Mouse (Mus musculus) liver, embryonic 16.5 days (tissue): Measurements from ENCODE around the gene Glg1. TPM values are rescaled to one million over a fixed set of nuclear protein-coding genes. Genes with fewer than 3 reads are reported as not detected.
"Not testable (repeated sequence)": the region's sequence is repeated elsewhere in the genome, so short reads cannot be mapped to it uniquely, and the experiment has no call there.

ENCODE experiments used
- ATAC-seq: fragments of 200-750 bp; cut with Nextera tagmentation; 2 replicates; pipeline ENCODE4 v1.8.0; 2017; ENCODE audit warnings: low read depth, mild to moderate bottlenecking, moderate number of reproducible peaks, moderate library complexity
- H3K27ac ChIP-seq: fragments of 300-500 bp; sonication (generic); 2 replicates; pipeline ENCODE4 v1.5.1; 2014; ENCODE audit warnings: mild to moderate bottlenecking, low read length
- H3K27me3 ChIP-seq: fragments of 300-500 bp; sonication (generic); 2 replicates; pipeline ENCODE4 v1.6.1; 2014; ENCODE audit warnings: low read depth, low read length, mixed read lengths; ENCODE audit not compliant: control insufficient read depth, insufficient read depth
- H3K36me3 ChIP-seq: fragments of 300-500 bp; sonication (generic); 2 replicates; pipeline ENCODE4 v1.6.1; 2014; ENCODE audit warnings: mild to moderate bottlenecking; ENCODE audit not compliant: control insufficient read depth, insufficient read depth
- H3K4me1 ChIP-seq: fragments of 300-500 bp; sonication (generic); 2 replicates; pipeline ENCODE4 v1.6.1; 2014; ENCODE audit warnings: low read depth, low read length, mixed read lengths; ENCODE audit not compliant: control insufficient read depth
- H3K4me2 ChIP-seq: fragments of 300-500 bp; sonication (generic); 2 replicates; pipeline ENCODE4 v1.6.1; 2014; ENCODE audit warnings: low read depth, low read length, mixed read lengths
- H3K4me3 ChIP-seq: fragments of 300-500 bp; sonication (generic); 2 replicates; pipeline ENCODE4 v1.5.1; 2014; ENCODE audit warnings: low read depth, mild to moderate bottlenecking, low read length
- H3K9ac ChIP-seq: fragments of 300-500 bp; sonication (generic); 2 replicates; pipeline ENCODE4 v1.6.1; 2014; ENCODE audit warnings: low read depth, low read length
- H3K9me3 ChIP-seq: fragments of 300-500 bp; sonication (generic); replicated peaks from 2 replicates; pipeline ENCODE4 v1.6.1; 2016; ENCODE audit warnings: low read length; ENCODE audit not compliant: control insufficient read depth
- WGBS: fragments of 180-500 bp; shearing (Covaris S2); extraction: QIAGEN DNeasy Blood & Tissue Kit; methylation state at CpG from one replicate; pipeline ENCODE4 v1.1.7; 2014; ENCODE audit not compliant: insufficient replicate concordance; 5-methylcytosine and 5-hydroxymethylcytosine counted together
- polyA plus RNA-seq: library from polyadenylated mRNA; unstranded; fragments of >200 nt; fragmentation: Nextera tagmentation; extraction: Ambion mirVana; gene quantifications from 2 replicates; pipeline ENCODE4 v1.2.1, GENCODE M21; 2015

The Glg1 gene
- polyA plus RNA-seq, 1 experiment from 2014 or later = 17.4 TPM

DNA sequence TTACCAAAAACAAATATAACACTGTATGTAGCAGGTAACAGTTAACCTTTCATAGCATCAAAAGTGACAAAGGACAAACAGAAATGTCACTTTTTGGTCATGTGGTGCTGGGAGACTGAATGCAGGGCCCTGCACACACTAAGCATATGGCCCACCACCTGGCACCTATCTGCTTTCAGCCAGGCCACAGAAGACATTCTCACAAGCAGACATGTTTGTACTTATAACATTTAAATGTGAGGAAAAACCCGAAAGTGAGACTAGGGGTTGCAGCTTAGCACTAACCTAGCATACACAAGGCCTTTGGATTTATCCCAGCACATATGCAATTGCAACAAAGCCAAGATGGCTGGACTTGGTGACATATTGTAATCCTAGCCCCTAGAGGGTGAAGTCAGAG is 39.0 kb upstream of the Glg1 start:
- WGBS = 65% methylated on average over 1 of the region's 1 CpGs
- no peaks in the 10 kb centered on the region for H3K9me3 ChIP-seq
- peak overlapping the region; percentile 36 for H3K9ac ChIP-seq
- H3K36me3 ChIP-seq = peaks cover 34% of the 10 kb centered on the region
- H3K4me1 ChIP-seq = peaks cover 9% of the 10 kb centered on the region
- no peaks in the 10 kb centered on the region for H3K27me3 ChIP-seq
- peak overlapping the region; percentile 64 for H3K4me2 ChIP-seq
- H3K4me3 ChIP-seq = peak overlapping the region; percentile 87
- no peak for ATAC-seq
- H3K27ac ChIP-seq = no peak overlapping the region

DNA sequence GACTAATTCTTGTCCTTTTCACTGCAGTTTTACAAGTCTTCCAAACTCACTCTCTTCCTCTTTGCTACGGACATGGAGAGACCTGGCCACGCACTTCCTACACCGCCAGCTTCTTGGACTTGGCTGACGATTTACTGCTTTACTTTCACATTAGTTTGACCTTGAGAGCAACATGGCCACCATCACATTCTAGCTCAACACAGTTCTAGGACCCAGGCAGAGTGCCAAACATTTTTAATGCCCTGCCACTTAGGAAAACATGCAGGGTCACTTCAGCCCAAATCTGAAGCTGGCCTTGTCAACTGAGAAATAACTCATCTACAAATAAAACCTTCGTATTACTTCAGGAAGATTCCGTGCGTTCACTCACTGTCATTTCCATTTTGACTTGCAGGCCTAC is 32.7 kb upstream of the Glg1 start:
- H3K27me3 ChIP-seq = no peaks in the 10 kb centered on the region
- WGBS = 82% methylated on average over 7 of the region's 7 CpGs
- H3K4me1 ChIP-seq = no peaks in the 10 kb centered on the region; the same call in 1 of the 2 replicates
- no peak overlapping the region for H3K4me3 ChIP-seq
- H3K27ac ChIP-seq = no peak overlapping the region
- peaks cover 84% of the 10 kb centered on the region for H3K36me3 ChIP-seq
- no peaks in the 10 kb centered on the region for H3K9me3 ChIP-seq
- H3K4me2 ChIP-seq = no peak overlapping the region
- no peak overlapping the region for H3K9ac ChIP-seq
- ATAC-seq = no peak

DNA sequence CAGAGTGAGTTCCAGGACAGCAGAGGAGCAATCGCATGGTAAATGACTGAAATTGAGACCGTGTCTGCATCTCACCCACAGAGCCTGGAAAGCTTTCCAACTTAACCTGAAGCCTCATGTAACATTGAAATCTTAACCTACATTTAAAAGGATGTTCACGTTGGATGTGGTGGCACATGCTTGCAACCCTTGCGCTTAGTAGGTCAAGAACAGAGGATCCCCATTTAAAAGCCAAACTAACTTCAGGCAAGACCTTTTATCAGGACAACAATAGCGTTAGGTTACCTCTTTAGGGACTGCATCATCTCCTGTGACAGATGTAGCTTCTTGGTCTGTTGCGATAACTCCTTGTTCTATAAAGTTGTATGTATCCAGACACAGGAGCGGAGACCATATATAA is 31.6 kb upstream of the Glg1 start:
- Histone ChIP-seq H3K27me3 (no peaks in the 10 kb centered on the region), H3K9me3 (no peaks in the 10 kb centered on the region), H3K9ac (no peak overlapping the region), H3K4me3 (no peak overlapping the region), H3K36me3 (peaks cover 87% of the 10 kb centered on the region), H3K4me2 (no peak overlapping the region), H3K4me1 (no peaks in the 10 kb centered on the region), H3K27ac (no peak overlapping the region)
- no peak for ATAC-seq
- 91% methylated on average over 7 of the region's 7 CpGs for WGBS

DNA sequence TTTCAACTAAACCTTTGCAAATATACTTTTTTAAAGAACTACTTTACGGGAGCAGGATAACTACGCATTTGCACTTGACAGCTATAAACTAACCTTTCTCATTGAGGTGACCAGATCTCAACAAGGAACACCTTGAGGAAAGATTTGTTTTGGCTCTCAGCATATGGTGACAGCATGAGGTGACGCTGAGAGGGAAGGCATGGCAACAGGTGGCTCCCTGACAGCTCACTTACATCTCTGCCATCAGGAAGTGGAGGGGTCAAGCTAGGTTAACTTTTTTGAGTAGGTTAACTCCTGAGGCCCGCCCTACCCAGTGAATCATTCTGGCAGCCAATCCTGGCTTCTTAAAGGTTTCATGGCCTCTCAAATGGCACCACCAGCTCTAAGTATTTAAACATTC is 26.6 kb upstream of the Glg1 start:
- H3K9me3 ChIP-seq = no peaks in the 10 kb centered on the region
- H3K27ac ChIP-seq = no peak overlapping the region
- 94% methylated on average over 4 of the region's 4 CpGs for WGBS
- no peaks in the 10 kb centered on the region for H3K27me3 ChIP-seq
- H3K9ac ChIP-seq = no peak overlapping the region
- no peak overlapping the region for H3K4me3 ChIP-seq
- ATAC-seq = no peak
- no peak overlapping the region for H3K4me2 ChIP-seq
- H3K4me1 ChIP-seq = no peaks in the 10 kb centered on the region
- peaks cover 83% of the 10 kb centered on the region for H3K36me3 ChIP-seq

DNA sequence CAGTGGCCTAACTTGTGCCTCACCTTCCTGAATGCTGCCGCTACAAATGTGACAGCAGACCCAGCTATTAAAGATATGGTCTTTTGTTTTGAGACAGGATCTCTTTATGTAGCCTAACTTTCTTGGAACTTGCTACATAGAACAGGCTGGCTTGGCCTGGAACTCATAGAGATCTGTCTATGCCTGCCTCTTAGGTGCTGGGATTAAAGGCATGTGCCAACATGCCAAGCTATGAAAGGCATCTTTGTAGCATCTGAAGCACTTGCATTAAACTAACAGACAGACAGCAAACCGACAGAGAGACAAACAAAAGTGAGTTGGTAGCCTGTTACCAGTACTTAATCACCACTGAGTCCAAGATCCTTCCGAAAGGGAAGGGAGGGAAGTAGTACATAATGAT is 23.1 kb upstream of the Glg1 start:
- Histone ChIP-seq H3K4me2 (no peak overlapping the region), H3K36me3 (peaks cover 80% of the 10 kb centered on the region), H3K9me3 (no peaks in the 10 kb centered on the region), H3K27me3 (no peaks in the 10 kb centered on the region), H3K4me3 (no peak overlapping the region), H3K9ac (no peak overlapping the region), H3K27ac (no peak overlapping the region), H3K4me1 (no peaks in the 10 kb centered on the region)
- no peak for ATAC-seq
- WGBS = 94% methylated on average over 3 of the region's 3 CpGs

DNA sequence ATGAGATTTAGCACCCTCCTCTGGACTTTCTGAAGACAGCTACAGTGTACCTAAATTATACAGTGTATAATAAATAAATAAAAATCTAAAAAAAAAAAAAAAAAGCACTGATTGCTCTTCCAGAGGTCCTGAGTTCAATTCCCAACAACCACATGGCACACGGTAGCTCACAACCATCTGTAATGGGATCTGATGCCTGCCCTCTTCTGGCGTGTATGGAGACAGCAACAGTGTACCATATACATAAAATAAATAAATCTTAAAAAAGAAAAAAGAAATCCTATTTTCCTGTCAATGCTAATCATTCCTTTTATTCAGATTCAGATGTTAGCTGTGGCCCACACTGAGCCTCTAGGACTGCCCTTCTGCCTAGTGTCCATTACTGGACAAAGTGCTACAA is 9.3 kb upstream of the Glg1 start:
- Histone ChIP-seq H3K9ac (no peak overlapping the region), H3K36me3 (peaks cover 14% of the 10 kb centered on the region), H3K9me3 (no peaks in the 10 kb centered on the region), H3K4me3 (no peak overlapping the region), H3K27ac (no peak overlapping the region), H3K4me2 (no peak overlapping the region), H3K27me3 (no peaks in the 10 kb centered on the region), H3K4me1 (no peaks in the 10 kb centered on the region)
- 67% methylated on average over 2 of the region's 2 CpGs for WGBS
- no peak for ATAC-seq

DNA sequence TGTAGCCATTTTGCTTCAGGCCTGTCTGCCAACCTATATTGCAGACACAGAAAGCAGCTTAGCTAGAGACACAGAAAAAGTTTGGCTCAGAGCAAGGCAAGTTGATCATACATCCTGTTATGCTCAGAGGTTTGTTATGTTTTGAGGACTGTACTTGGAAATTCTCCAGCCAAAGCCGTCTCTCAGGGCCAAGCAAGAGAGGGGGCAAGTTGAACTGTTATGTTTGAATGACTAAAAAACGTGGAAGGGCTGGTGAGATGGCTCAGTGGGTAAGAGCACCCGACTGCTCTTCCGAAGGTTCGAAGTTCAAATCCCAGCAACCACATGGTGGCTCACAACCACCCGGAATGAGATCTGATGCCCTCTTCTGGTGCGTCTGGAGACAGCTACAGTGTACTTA is 7.1 kb upstream of the Glg1 start:
- H3K4me2 ChIP-seq, H3K9me3 ChIP-seq, H3K4me1 ChIP-seq, H3K9ac ChIP-seq, H3K27me3 ChIP-seq, H3K36me3 ChIP-seq, H3K27ac ChIP-seq, H3K4me3 ChIP-seq, ATAC-seq: not testable (repeated sequence)
- 61% methylated on average over 7 of the region's 7 CpGs for WGBS

DNA sequence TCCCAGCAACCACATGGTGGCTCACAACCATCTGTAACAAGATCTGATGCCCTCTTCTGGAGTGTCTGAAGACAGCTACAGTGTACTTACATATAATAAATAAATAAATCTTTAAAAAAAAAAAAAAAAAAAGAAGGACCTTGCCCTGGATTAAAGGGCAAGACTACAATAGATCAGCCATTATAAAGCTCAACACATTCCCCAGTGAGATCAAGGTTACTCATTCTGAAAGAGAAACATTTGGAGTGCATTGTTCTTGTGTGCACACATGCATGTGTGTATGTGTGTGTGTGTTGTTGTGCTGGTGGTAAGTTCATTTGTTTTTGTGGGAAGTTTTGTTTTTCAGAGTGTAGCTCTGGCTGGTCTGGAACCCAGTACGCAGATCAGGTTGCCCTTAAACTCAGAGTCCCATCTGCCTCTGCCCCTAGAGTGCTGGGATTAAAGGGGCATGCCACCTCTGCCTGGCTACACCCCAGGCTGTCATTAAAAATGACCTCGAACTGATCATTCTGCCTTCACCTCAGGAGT is 5.7 kb upstream of the Glg1 start:
- Histone ChIP-seq H3K9ac (no peak overlapping the region), H3K36me3 (peaks cover 1% of the 10 kb centered on the region; the same call in 1 of the 2 replicates), H3K4me3 (no peak overlapping the region), H3K4me1 (peaks cover 6% of the 10 kb centered on the region), H3K9me3 (no peaks in the 10 kb centered on the region), H3K27ac (no peak overlapping the region), H3K4me2 (no peak overlapping the region), H3K27me3 (peaks cover 3% of the 10 kb centered on the region)
- 71% methylated on average over 2 of the region's 2 CpGs for WGBS
- ATAC-seq = no peak

DNA sequence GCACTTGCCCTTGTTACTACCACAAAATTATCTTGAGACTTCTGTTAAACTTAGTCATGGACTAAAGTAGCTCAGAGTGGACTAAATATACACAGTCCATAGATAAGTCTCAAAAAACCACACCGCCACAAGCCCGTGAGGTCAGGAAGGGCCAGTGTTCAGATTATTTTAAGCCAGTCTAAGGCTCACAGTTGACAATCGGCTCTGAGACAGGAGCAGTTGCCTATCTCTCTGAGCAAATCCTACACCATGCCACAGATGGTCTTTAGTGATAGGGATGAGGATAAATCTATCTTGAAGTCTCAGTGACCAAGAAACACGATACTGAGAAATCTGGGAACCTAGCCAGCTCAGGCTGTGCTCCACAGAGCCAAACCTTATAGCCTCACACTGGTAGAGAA is 3.0 kb upstream of the Glg1 start:
- Histone ChIP-seq H3K27ac (no peak overlapping the region), H3K4me2 (no peak overlapping the region), H3K9ac (no peak overlapping the region), H3K36me3 (no peaks in the 10 kb centered on the region), H3K4me1 (peaks cover 16% of the 10 kb centered on the region), H3K9me3 (no peaks in the 10 kb centered on the region), H3K4me3 (no peak overlapping the region), H3K27me3 (peaks cover 3% of the 10 kb centered on the region)
- WGBS = 10% methylated on average over 4 of the region's 4 CpGs
- ATAC-seq = no peak
